Mouse (Mus musculus) limb, embryonic 15.5 days (tissue): ENCODE results near the gene Coq8a. TPM values are rescaled to one million over a fixed set of nuclear protein-coding genes. Genes with fewer than 3 reads are reported as not detected.

Experiments used
- ATAC-seq: fragments of 200-750 bp; cut with Nextera tagmentation; 2 replicates; pipeline ENCODE4 v1.8.0; 2017; ENCODE audit warnings: low read depth, moderate TSS enrichment; ENCODE audit not compliant: insufficient number of reproducible peaks, low FRiP score, low TSS enrichment
- H3K27ac ChIP-seq: fragments of 300-500 bp; sonication (generic); 2 replicates; pipeline ENCODE4 v1.5.1; 2015; ENCODE audit warnings: moderate library complexity, mild to moderate bottlenecking, inconsistent platforms
- H3K27me3 ChIP-seq: fragments of 300-500 bp; sonication (generic); 2 replicates; pipeline ENCODE4 v1.6.1; 2015; ENCODE audit warnings: inconsistent platforms
- H3K36me3 ChIP-seq: fragments of 300-500 bp; sonication (generic); 2 replicates; pipeline ENCODE4 v1.6.1; 2015; ENCODE audit warnings: inconsistent platforms
- H3K4me1 ChIP-seq: fragments of 300-500 bp; sonication (generic); 2 replicates; pipeline ENCODE4 v1.6.1; 2015; ENCODE audit warnings: inconsistent platforms
- H3K4me2 ChIP-seq: fragments of 300-500 bp; sonication (generic); 2 replicates; pipeline ENCODE4 v1.6.1; 2015; ENCODE audit warnings: mild to moderate bottlenecking, inconsistent platforms
- H3K4me3 ChIP-seq: fragments of 300-500 bp; sonication (generic); 2 replicates; pipeline ENCODE4 v1.5.1; 2015; ENCODE audit warnings: mild to moderate bottlenecking, inconsistent platforms
- H3K9ac ChIP-seq: fragments of 300-500 bp; sonication (generic); 2 replicates; pipeline ENCODE4 v1.6.1; 2015; ENCODE audit warnings: inconsistent platforms
- H3K9me3 ChIP-seq: fragments of 300-500 bp; sonication (generic); 2 replicates; pipeline ENCODE4 v1.6.1; 2016; ENCODE audit warnings: inconsistent platforms
- WGBS: fragments of 180-500 bp; shearing (Covaris S2); methylation state at CpG from one replicate; pipeline ENCODE4 v1.1.7; 2015; 5-methylcytosine and 5-hydroxymethylcytosine counted together
- polyA plus RNA-seq: library from polyadenylated mRNA; unstranded; fragments of >200 nt; fragmentation: Nextera tagmentation; extraction: Ambion mirVana; gene quantifications from 2 replicates; pipeline ENCODE4 v1.2.1, GENCODE M21; 2015

The Coq8a gene
- polyA plus RNA-seq, 1 experiment from 2014 or later = 9.6 TPM

DNA sequence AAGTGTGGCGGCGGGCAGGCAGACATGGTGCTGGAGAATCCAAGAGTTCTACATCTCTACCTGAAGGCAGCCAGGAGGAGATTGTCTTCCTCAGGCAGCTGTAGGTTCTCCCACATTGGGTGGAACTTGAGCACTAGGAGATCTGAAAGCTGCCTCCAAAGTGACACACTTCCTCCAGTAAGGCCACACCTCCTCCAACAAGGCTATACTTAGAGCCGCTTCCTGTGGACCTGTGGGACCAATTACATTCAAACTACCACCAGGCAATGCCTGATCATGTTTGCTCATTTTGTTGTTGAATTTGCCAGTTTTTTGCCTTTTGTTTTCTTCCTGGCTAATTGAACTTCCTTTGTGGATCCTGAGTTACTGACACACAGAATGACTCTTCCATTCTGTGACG is 51.4 kb downstream of the Coq8a start:
- no peaks in the 10 kb centered on the region for H3K4me1 ChIP-seq
- H3K36me3 ChIP-seq = peaks cover 43% of the 10 kb centered on the region
- 71% methylated on average over 4 of the region's 4 CpGs for WGBS
- H3K27me3 ChIP-seq = no peaks in the 10 kb centered on the region
- H3K9me3 ChIP-seq = no peaks in the 10 kb centered on the region
- no peak for ATAC-seq
- H3K4me2 ChIP-seq = no peak overlapping the region
- H3K27ac ChIP-seq = no peak overlapping the region
- H3K4me3 ChIP-seq = no peak overlapping the region
- H3K9ac ChIP-seq = no peak overlapping the region

GRCm38 (mm10) chr1:180140970-180141369 is 58.4 kb downstream of the Coq8a start:
- no peak overlapping the region for H3K4me2 ChIP-seq
- H3K27ac ChIP-seq = no peak overlapping the region
- no peak overlapping the region for H3K9ac ChIP-seq
- H3K4me1 ChIP-seq = no peaks in the 10 kb centered on the region
- H3K4me3 ChIP-seq = no peak overlapping the region
- no peaks in the 10 kb centered on the region for H3K9me3 ChIP-seq
- ATAC-seq = no peak
- H3K27me3 ChIP-seq = no peaks in the 10 kb centered on the region
- H3K36me3 ChIP-seq = peaks cover 47% of the 10 kb centered on the region
- 96% methylated on average over 2 of the region's 2 CpGs for WGBS

DNA sequence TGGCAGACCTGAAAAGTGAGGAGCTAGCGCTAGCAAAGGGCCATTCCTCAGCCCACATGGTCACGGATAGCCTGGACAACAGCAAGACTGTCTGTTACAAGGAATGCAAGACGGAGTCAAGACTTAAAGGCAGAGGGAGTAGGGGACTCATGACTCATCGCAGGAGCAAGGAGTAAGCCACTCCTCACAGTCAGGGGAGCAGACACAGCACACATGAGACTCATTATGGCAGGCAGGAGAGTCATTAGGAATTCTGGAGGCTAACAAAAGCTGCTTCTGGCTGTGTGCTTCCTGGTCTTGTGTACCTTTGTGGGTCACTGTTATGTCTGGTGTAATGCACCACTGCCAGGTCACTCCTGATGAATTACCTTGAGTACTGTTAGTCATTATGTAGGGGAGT is 60.2 kb downstream of the Coq8a start:
- no peaks in the 10 kb centered on the region for H3K9me3 ChIP-seq
- no peak overlapping the region for H3K27ac ChIP-seq
- no peak for ATAC-seq
- H3K9ac ChIP-seq = no peak overlapping the region
- 47% methylated on average over 4 of the region's 4 CpGs for WGBS
- H3K36me3 ChIP-seq = peaks cover 44% of the 10 kb centered on the region
- no peaks in the 10 kb centered on the region for H3K4me1 ChIP-seq
- no peaks in the 10 kb centered on the region for H3K27me3 ChIP-seq
- H3K4me3 ChIP-seq = no peak overlapping the region
- no peak overlapping the region for H3K4me2 ChIP-seq

DNA sequence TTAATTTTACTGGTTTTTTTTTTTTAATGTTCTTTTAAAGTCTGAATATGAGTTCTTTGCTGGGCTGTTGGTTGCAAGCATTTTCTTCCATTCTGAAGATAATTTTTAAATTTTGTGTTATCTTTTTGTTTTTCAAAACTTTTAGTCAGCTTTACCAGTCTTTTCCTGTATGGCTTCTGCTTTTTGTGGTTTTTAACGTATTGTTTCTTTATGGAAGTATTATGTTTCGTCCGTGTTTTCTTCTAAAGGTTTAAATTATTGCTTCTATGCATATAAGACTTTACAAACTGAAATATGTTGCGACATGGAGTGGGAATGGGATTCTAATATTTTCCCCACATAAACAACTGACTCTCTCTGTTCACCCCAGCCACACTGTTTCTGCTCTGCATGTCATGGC is 67.2 kb downstream of the Coq8a start:
- no peak for ATAC-seq
- no peaks in the 10 kb centered on the region for H3K27me3 ChIP-seq
- H3K9ac ChIP-seq = no peak overlapping the region
- no peaks in the 10 kb centered on the region for H3K4me1 ChIP-seq
- H3K9me3 ChIP-seq = no peaks in the 10 kb centered on the region
- no peak overlapping the region for H3K4me3 ChIP-seq
- H3K36me3 ChIP-seq = peaks cover 7% of the 10 kb centered on the region; the same call in 1 of the 2 replicates
- 79% methylated on average over 4 of the region's 4 CpGs for WGBS
- H3K4me2 ChIP-seq = no peak overlapping the region
- H3K27ac ChIP-seq = no peak overlapping the region

DNA sequence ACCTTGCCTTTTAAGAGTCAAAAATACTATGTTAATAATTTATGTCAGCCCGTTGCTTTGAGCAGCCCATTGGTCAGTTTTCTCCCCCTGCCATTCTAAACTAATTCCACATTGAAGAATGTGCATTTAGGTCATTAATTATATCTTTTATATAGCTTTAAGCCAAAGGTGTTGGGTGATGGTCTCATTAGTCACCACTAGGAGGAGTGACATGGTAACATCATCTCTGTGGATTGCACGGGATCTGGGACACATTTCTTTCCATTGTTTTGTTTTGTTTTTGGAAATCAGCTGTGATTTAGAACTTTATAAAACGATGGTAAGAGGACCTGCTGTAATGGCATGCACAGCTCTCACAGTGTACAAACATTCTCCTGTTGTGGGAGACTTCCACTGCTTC is 68.0 kb downstream of the Coq8a start:
- H3K36me3 ChIP-seq = 0 out of 2 replicates have a peak, but pooled peaks cover 3% of the 10 kb centered on the region
- no peak overlapping the region for H3K4me2 ChIP-seq
- 48% methylated on average over 3 of the region's 3 CpGs for WGBS
- H3K4me3 ChIP-seq = no peak overlapping the region
- H3K9me3 ChIP-seq = no peaks in the 10 kb centered on the region
- no peak for ATAC-seq
- H3K4me1 ChIP-seq = no peaks in the 10 kb centered on the region
- no peak overlapping the region for H3K27ac ChIP-seq
- H3K9ac ChIP-seq = no peak overlapping the region
- no peaks in the 10 kb centered on the region for H3K27me3 ChIP-seq

- Histone ChIP-seq H3K4me2 (no peak overlapping the region), H3K27ac (no peak overlapping the region), H3K27me3 (no peaks in the 10 kb centered on the region), H3K36me3 (no peaks in the 10 kb centered on the region), H3K9ac (no peak overlapping the region), H3K4me3 (no peak overlapping the region), H3K9me3 (no peaks in the 10 kb centered on the region), H3K4me1 (no peaks in the 10 kb centered on the region)
- ATAC-seq = no peak
- 76% methylated on average over 5 of the region's 5 CpGs for WGBS
These were observed 71.2 kb downstream of the Coq8a start for GRCm38 (mm10) chr1:180128077-180128792.

- no peak overlapping the region for H3K4me3 ChIP-seq
- 50% methylated on average over 8 of the region's 8 CpGs for WGBS
- H3K9ac ChIP-seq = no peak overlapping the region
- no peaks in the 10 kb centered on the region for H3K9me3 ChIP-seq
- H3K27ac ChIP-seq = no peak overlapping the region
- no peak for ATAC-seq
- H3K4me1 ChIP-seq = no peaks in the 10 kb centered on the region
- H3K4me2 ChIP-seq = no peak overlapping the region
- no peaks in the 10 kb centered on the region for H3K27me3 ChIP-seq
- H3K36me3 ChIP-seq = peaks cover 21% of the 10 kb centered on the region
These were observed 81.2 kb downstream of the Coq8a start for GRCm38 (mm10) chr1:180118233-180118632.

- Histone ChIP-seq H3K4me3 (no peak overlapping the region), H3K27me3 (no peaks in the 10 kb centered on the region), H3K4me1 (no peaks in the 10 kb centered on the region), H3K36me3 (peaks cover 16% of the 10 kb centered on the region), H3K27ac (no peak overlapping the region), H3K9me3 (no peaks in the 10 kb centered on the region), H3K4me2 (no peak overlapping the region), H3K9ac (no peak overlapping the region)
- 79% methylated on average over 1 of the region's 1 CpGs for WGBS
- no peak for ATAC-seq
These were observed 82.9 kb downstream of the Coq8a start for GRCm38 (mm10) chr1:180116525-180116924.

Other genes starting within 250 kb of the Coq8a start
- 15.7 and 17.6 TPM in 2 replicates for gene Cdc42bpa, start 239.1 kb downstream of the Coq8a start, polyA plus RNA-seq
- gene Psen2, start 63.8 kb upstream of the Coq8a start, polyA plus RNA-seq = 18.1 and 21.8 TPM in 2 replicates
- 12.7 and 15.1 TPM in 2 replicates for gene Itpkb, start 130.9 kb upstream of the Coq8a start, polyA plus RNA-seq